In the genomic region with DNA sequence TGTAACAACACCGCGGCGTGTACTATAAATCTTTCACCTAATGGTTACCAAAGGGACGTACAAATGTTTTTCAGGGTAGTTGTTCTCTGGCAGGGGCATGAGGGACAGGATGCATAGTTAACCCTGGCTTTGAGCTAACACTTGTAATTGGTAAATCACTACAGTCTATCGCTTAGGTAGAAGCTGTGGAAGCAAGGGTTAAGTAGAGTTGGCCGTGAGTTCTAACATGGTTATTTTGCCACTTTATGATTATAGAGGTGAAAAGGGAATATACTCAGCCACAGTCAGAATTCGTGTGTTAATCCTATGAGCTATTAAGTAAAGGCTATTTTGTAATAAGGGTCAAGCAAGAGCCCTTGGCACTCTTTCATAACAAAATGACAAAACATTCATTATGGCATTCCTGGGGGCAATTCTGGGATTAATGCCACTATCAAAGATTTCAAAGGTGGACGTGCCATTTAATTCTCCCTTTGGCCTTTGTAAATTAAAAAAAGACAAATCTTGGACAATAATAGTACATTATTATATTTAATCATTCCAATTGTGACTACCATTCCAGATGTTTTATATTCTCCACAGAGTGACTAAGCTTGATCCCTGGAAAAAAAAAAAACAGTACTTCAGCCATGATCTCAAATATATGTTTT, we compare ENCODE assay signal across 19 mouse cellular contexts. TPM values are rescaled to one million over a fixed set of nuclear protein-coding genes. Genes with fewer than 3 reads are reported as not detected.
DNase-seq lines count a peak whose midpoint lies in the region; ATAC-seq and TF ChIP-seq lines count a peak whose summit lies in the region.
"Had no signal": no experiment of that assay in that cellular context is flagged by ENCODE, and none has a peak within 500 bp of the region (broad histone marks: within the 10 kb centered on the region; RNA-seq: fewer than 3 reads in every experiment).

No protein-coding gene starts in this region.

- H3K4me1 ChIP-seq in heart, embryonic 10.5 days: no peaks in the 10 kb centered on the region
- H3K4me1 ChIP-seq in lung, adult 2 months (ENCODE audit: control insufficient read depth, insufficient read depth, low read length): no peaks in the 10 kb centered on the region; the same call in 1 of the 2 replicates
- H3K4me1 ChIP-seq in brown adipose tissue, adult 24 weeks (ENCODE audit: control insufficient read depth, insufficient read depth, insufficient read length, low read length): peaks cover 5% of the 10 kb centered on the region; the same call in 1 of the 2 replicates
- H3K4me1 ChIP-seq: embryonic facial prominence, embryonic 15.5 days; forebrain, embryonic 15.5 days; heart, embryonic 12.5 days; hindbrain, embryonic 15.5 days had no signal

- TF ChIP-seq POLR2A in lung, adult 2 months (IDR thresholded peaks at IDR 0.05; ENCODE audit: borderline replicate concordance, extremely low read depth, low read depth, low read length): no peak

- H3K27me3 ChIP-seq in heart, embryonic 10.5 days (ENCODE audit: insufficient read depth, poor library complexity, severe bottlenecking): no peaks in the 10 kb centered on the region
- H3K27me3 ChIP-seq: embryonic facial prominence, embryonic 15.5 days; forebrain, embryonic 15.5 days; heart, embryonic 12.5 days; hindbrain, embryonic 15.5 days had no signal

- WGBS in heart, embryonic 10.5 days: 82% methylated on average over 8 of the region's 8 CpGs
- WGBS in lung, adult 2 months: 67% methylated on average over 8 of the region's 8 CpGs

- no peaks in the 10 kb centered on the region for H3K36me3 ChIP-seq in heart, embryonic 10.5 days
- H3K36me3 ChIP-seq: embryonic facial prominence, embryonic 15.5 days; forebrain, embryonic 15.5 days; heart, embryonic 12.5 days; hindbrain, embryonic 15.5 days had no signal

- peak; percentile 10 for DNase-seq in heart, embryonic 10.5 days (ENCODE audit: low spot score)
- no peak for DNase-seq in heart, adult 18-20 months
- peak; percentile 14 for DNase-seq in lung, postnatal 36 days
- DNase-seq in lung, adult 2 months: no peak
- DNase-seq: adrenal gland, postnatal 14 days; cerebellum, adult 11 months; cerebellum, adult 8-10 months; cerebellum, postnatal 14 days; embryo, embryonic 11 days; gastrocnemius, postnatal 36 days; heart, adult 2 months had no signal

- H3K9me3 ChIP-seq in heart, embryonic 10.5 days: no peaks in the 10 kb centered on the region
- H3K9me3 ChIP-seq: embryonic facial prominence, embryonic 15.5 days; forebrain, embryonic 15.5 days; heart, embryonic 12.5 days; hindbrain, embryonic 15.5 days had no signal

- no peak for ATAC-seq in megakaryocyte, adult 5-6 weeks (ENCODE audit: poor library complexity, severe bottlenecking)
- ATAC-seq: forebrain, embryonic 15.5 days had no signal

- no peak overlapping the region for H3K27ac ChIP-seq in heart, embryonic 10.5 days
- peak overlapping the region; percentile 99 for H3K27ac ChIP-seq in brown adipose tissue, adult 24 weeks (replicated peaks; ENCODE audit: low read depth, low read length)
- H3K27ac ChIP-seq: embryonic facial prominence, embryonic 15.5 days; forebrain, embryonic 15.5 days; heart, adult 2 months; hindbrain, embryonic 15.5 days had no signal

- TF ChIP-seq CTCF in lung, adult 2 months (IDR thresholded peaks at IDR 0.05; ENCODE audit: insufficient read depth, low read length): no peak

- H3K4me3 ChIP-seq in heart, embryonic 10.5 days: no peak overlapping the region
- H3K4me3 ChIP-seq in lung, adult 2 months (replicated peaks; ENCODE audit: extremely low read depth, low read depth, low read length): no peak overlapping the region
- no peak overlapping the region for H3K4me3 ChIP-seq in brown adipose tissue, adult 24 weeks (ENCODE audit: insufficient read depth, low read depth, low read length)
- H3K4me3 ChIP-seq: embryonic facial prominence, embryonic 15.5 days; erythroblast, embryonic 14.5 days; forebrain, embryonic 15.5 days; heart, adult 2 months; heart, embryonic 12.5 days; hindbrain, embryonic 15.5 days had no signal

RNA-seq across cellular contexts. Expression of a gene that starts 1.7 kb away (rescaled TPM):
- polyA plus RNA-seq in heart, embryonic 10.5 days (2016; fragmentation: Nextera tagmentation; extraction: Ambion mirVana): 0.11 and 1.4 TPM in 2 replicates
- total RNA-seq in heart, adult 18-20 months (2021): 1 to 10 TPM in 1 of 2 experiments, under 1 TPM in 1; 0.97 to 3.9 TPM
- polyA plus RNA-seq in lung, adult 2 months (2012; rRNA removed): 4.7 and 6.1 TPM in 2 replicates
- polyA plus RNA-seq in brown adipose tissue, adult 24 weeks (2012; ENCODE audit: insufficient read depth, insufficient read length, missing spikeins): 104 and 127 TPM in 2 replicates
- not detected in 2 replicates for total RNA-seq in megakaryocyte, adult 5-6 weeks (2015)
- total RNA-seq in megakaryocyte, adult 5-6 weeks (2017): not detected in 2 replicates
- total RNA-seq: common myeloid progenitor, adult 5-6 weeks had no signal
- polyA plus RNA-seq: erythroblast, embryonic 14.5 days had no signal

RNA-seq across cellular contexts. Expression of a gene that starts 43.4 kb away (rescaled TPM):
- 67.2 and 78.9 TPM in 2 replicates for polyA plus RNA-seq in heart, embryonic 10.5 days (2016; fragmentation: Nextera tagmentation; extraction: Ambion mirVana)
- 10 to 100 TPM; 39.5 to 40.1 TPM for total RNA-seq in heart, adult 18-20 months (2021)
- polyA plus RNA-seq in lung, adult 2 months (2012; rRNA removed): 27.9 and 28.5 TPM in 2 replicates
- 62.5 and 68.0 TPM in 2 replicates for polyA plus RNA-seq in brown adipose tissue, adult 24 weeks (2012; ENCODE audit: insufficient read depth, insufficient read length, missing spikeins)
- total RNA-seq in megakaryocyte, adult 5-6 weeks (2015): 21.8 and 24.9 TPM in 2 replicates
- 33.7 and 45.6 TPM in 2 replicates for total RNA-seq in megakaryocyte, adult 5-6 weeks (2017)

RNA-seq across cellular contexts. Expression of a gene that starts 43.9 kb away (rescaled TPM):
- polyA plus RNA-seq in heart, embryonic 10.5 days (2016; fragmentation: Nextera tagmentation; extraction: Ambion mirVana): 80.4 and 82.8 TPM in 2 replicates
- 10 to 100 TPM; 52.6 to 59.5 TPM for total RNA-seq in heart, adult 18-20 months (2021)
- polyA plus RNA-seq in lung, adult 2 months (2012; rRNA removed): 14.3 and 15.1 TPM in 2 replicates
- polyA plus RNA-seq in brown adipose tissue, adult 24 weeks (2012; ENCODE audit: insufficient read depth, insufficient read length, missing spikeins): 56.4 and 61.8 TPM in 2 replicates
- 20.6 and 32.0 TPM in 2 replicates for total RNA-seq in megakaryocyte, adult 5-6 weeks (2015)
- total RNA-seq in megakaryocyte, adult 5-6 weeks (2017): 29.3 TPM in 2 replicates

Comparison
In these comparisons a context has a peak if more than half of its experiments do, and no peak if none do; other contexts are left out.
1. DNase-seq: peak in heart, embryonic 10.5 days (single experiment) and lung, postnatal 36 days (single experiment); none in heart, adult 18-20 months (0 of 2) and lung, adult 2 months (single experiment).
2. RNA of a gene that starts 1.7 kb away (polyA plus RNA-seq): 104 to 127 TPM in brown adipose tissue, adult 24 weeks; 4.7 to 6.1 TPM in lung, adult 2 months and 0.11 to 1.4 TPM in heart, embryonic 10.5 days; every median in the first group is over 10 times any median in the second.